Mouse (Mus musculus): ENCODE results near the gene Gm42417.

- TF ChIP-seq EP300 (IDR thresholded peaks at IDR 0.05; ENCODE audit: low read depth) (no peak), CTCF (IDR thresholded peaks at IDR 0.05; ENCODE audit: low read depth) (no peak)
These were observed 31.0 kb downstream of the Gm42417 start for GRCm38 (mm10) chr1:36508238-36508637.

Data from heart, postnatal 0 days (tissue).